Mouse (Mus musculus) testis, postnatal 14 days (tissue): ENCODE measurements around the gene Gm43720.
"Not testable (repeated sequence)": the region's sequence is repeated elsewhere in the genome, so short reads cannot be mapped to it uniquely, and the experiment has no call there.

Experiments used
- DNase-seq: peaks from one replicate; pipeline ENCODE4 v3.0.0; 2021; ENCODE audit warnings: low spot score

Gm43720 gene

GRCm38 (mm10) chr5:138216632-138217031, 63.1 kb downstream of the Gm43720 start:
- DNase-seq, result not testable (repeated sequence)
